Comparison of ENCODE assay signal across 25 mouse cellular contexts in the genomic region with DNA sequence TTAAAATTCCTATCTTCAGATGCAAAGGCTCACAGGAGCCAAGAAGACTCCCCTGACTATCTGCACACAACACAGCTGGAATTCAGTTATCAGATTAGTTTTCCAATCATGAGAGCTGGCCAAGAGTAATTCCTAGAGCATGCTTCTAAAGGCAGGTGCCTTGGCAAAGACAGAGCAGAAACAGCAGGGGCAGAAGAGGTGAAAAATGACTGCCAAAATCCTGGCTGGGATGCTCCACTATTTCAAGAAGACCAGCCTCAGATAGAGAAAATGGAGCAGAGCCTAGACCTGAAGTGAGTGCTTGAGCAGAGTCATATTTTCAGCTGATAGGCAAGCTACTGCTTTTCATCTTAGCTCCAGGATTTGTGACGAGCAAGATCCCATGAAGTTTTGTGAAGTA.
DNase-seq lines count a peak whose midpoint lies in the region; ATAC-seq and TF ChIP-seq lines count a peak whose summit lies in the region.
"Had no signal": no experiment of that assay in that cellular context is flagged by ENCODE, and none has a peak within 500 bp of the region (broad histone marks: within the 10 kb centered on the region; RNA-seq: fewer than 3 reads in every experiment).

No protein-coding gene starts in this region.

- DNase-seq in hindbrain, postnatal 0 days (ENCODE audit: low spot score): peak; percentile 57
- no peak for DNase-seq in hindbrain, embryonic 10.5 days (ENCODE audit: low spot score)
- peak; percentile 32 for DNase-seq in brain, embryonic 14.5 days (ENCODE audit: low read depth)
- peak; percentile 37 to 71 for DNase-seq in cerebellum, adult 2 months
- peak; percentile 77 to 89 for DNase-seq in cerebellum, postnatal 14 days
- no peak for DNase-seq in kidney, adult 18-20 months
- no peak for DNase-seq in gastrocnemius, postnatal 25 days
- no peak for DNase-seq in urinary bladder, postnatal 14 days (ENCODE audit: low spot score)
- DNase-seq: adrenal gland, postnatal 14 days; heart, postnatal 10 days; kidney, adult 8-10 months; kidney, postnatal 10 days; layer of hippocampus, adult 9-11 months; liver, embryonic 13.5 days; lung, adult 18-20 months; lung, postnatal 4 days had no signal

- no peak for TF ChIP-seq POLR2A in brain, embryonic 14.5 days (IDR thresholded peaks at IDR 0.05; ENCODE audit: borderline replicate concordance, extremely low read depth, insufficient read depth, insufficient read length, poor library complexity, severe bottlenecking)
- no peak for TF ChIP-seq POLR2A in cerebellum, adult 2 months (IDR thresholded peaks at IDR 0.05; ENCODE audit: borderline replicate concordance, insufficient read depth, low read length)

- no peak for ATAC-seq in hindbrain, postnatal 0 days
- ATAC-seq: forebrain, embryonic 16.5 days; lung, postnatal 0 days; Patski had no signal

- WGBS in hindbrain, postnatal 0 days: 71% methylated on average over 1 of the region's 1 CpGs
- 73% methylated on average over 1 of the region's 1 CpGs for WGBS in hindbrain, embryonic 10.5 days
- WGBS in cerebellum, adult 2 months: 20% methylated on average over 1 of the region's 1 CpGs

- H3K27me3 ChIP-seq in hindbrain, postnatal 0 days (ENCODE audit: insufficient read depth, low read length): no peaks in the 10 kb centered on the region
- no peaks in the 10 kb centered on the region for H3K27me3 ChIP-seq in hindbrain, embryonic 10.5 days (ENCODE audit: insufficient read depth, poor library complexity, severe bottlenecking)
- H3K27me3 ChIP-seq in cerebellum, adult 2 months (ENCODE audit: control insufficient read depth, insufficient read depth, low read length): no peaks in the 10 kb centered on the region; the same call in 1 of the 2 replicates
- H3K27me3 ChIP-seq: embryonic facial prominence, embryonic 12.5 days; heart, embryonic 13.5 days; hindbrain, embryonic 15.5 days; limb, embryonic 13.5 days; liver, embryonic 13.5 days; megakaryocyte, embryonic 14.5 days; midbrain, embryonic 12.5 days; Patski had no signal

- no peak overlapping the region for H3K4me2 ChIP-seq in hindbrain, postnatal 0 days (ENCODE audit: low read depth, low read length)
- H3K4me2 ChIP-seq: embryonic facial prominence, embryonic 12.5 days; heart, embryonic 13.5 days; hindbrain, embryonic 15.5 days; limb, embryonic 13.5 days; liver, embryonic 13.5 days; midbrain, embryonic 12.5 days had no signal

- no peaks in the 10 kb centered on the region for H3K36me3 ChIP-seq in hindbrain, postnatal 0 days (ENCODE audit: insufficient read depth, low read length)
- H3K36me3 ChIP-seq in hindbrain, embryonic 10.5 days: no peaks in the 10 kb centered on the region
- H3K36me3 ChIP-seq: embryonic facial prominence, embryonic 12.5 days; heart, embryonic 13.5 days; hindbrain, embryonic 15.5 days; limb, embryonic 13.5 days; liver, embryonic 13.5 days; midbrain, embryonic 12.5 days had no signal

- TF ChIP-seq CTCF in hindbrain, postnatal 0 days (IDR thresholded peaks at IDR 0.05; ENCODE audit: low read depth): no peak
- TF ChIP-seq CTCF in brain, embryonic 14.5 days (IDR thresholded peaks at IDR 0.05; ENCODE audit: borderline replicate concordance, extremely low read depth, insufficient read depth, insufficient read length): no peak
- TF ChIP-seq CTCF in cerebellum, adult 2 months (IDR thresholded peaks at IDR 0.05; ENCODE audit: borderline replicate concordance, insufficient read depth, low read depth, low read length): no peak

- no peaks in the 10 kb centered on the region for H3K9me3 ChIP-seq in hindbrain, postnatal 0 days (ENCODE audit: low read length)
- H3K9me3 ChIP-seq in hindbrain, embryonic 10.5 days: no peaks in the 10 kb centered on the region
- H3K9me3 ChIP-seq: embryonic facial prominence, embryonic 12.5 days; heart, embryonic 13.5 days; hindbrain, embryonic 15.5 days; limb, embryonic 13.5 days; liver, embryonic 13.5 days; megakaryocyte, embryonic 14.5 days; midbrain, embryonic 12.5 days had no signal

- no peaks in the 10 kb centered on the region for H3K4me1 ChIP-seq in hindbrain, postnatal 0 days (ENCODE audit: insufficient read depth, low read length)
- no peaks in the 10 kb centered on the region for H3K4me1 ChIP-seq in hindbrain, embryonic 10.5 days (replicated peaks)
- no peaks in the 10 kb centered on the region; the same call in 1 of the 2 replicates for H3K4me1 ChIP-seq in cerebellum, adult 2 months (ENCODE audit: control insufficient read depth, insufficient read depth, low read length)
- H3K4me1 ChIP-seq: embryonic facial prominence, embryonic 12.5 days; heart, embryonic 13.5 days; hindbrain, embryonic 15.5 days; limb, embryonic 13.5 days; liver, embryonic 13.5 days; megakaryocyte, embryonic 14.5 days; midbrain, embryonic 12.5 days had no signal

- no peak overlapping the region for H3K4me3 ChIP-seq in hindbrain, postnatal 0 days (ENCODE audit: low read length)
- H3K4me3 ChIP-seq in hindbrain, embryonic 10.5 days: no peak overlapping the region
- H3K4me3 ChIP-seq in cerebellum, adult 2 months (replicated peaks; ENCODE audit: insufficient read depth, low read depth, low read length): no peak overlapping the region
- H3K4me3 ChIP-seq: embryonic facial prominence, embryonic 12.5 days; heart, embryonic 13.5 days; hindbrain, embryonic 15.5 days; limb, embryonic 13.5 days; liver, embryonic 13.5 days; megakaryocyte, embryonic 14.5 days; midbrain, embryonic 12.5 days had no signal

- H3K27ac ChIP-seq in hindbrain, postnatal 0 days: no peak overlapping the region
- no peak overlapping the region for H3K27ac ChIP-seq in hindbrain, embryonic 10.5 days
- no peak overlapping the region for H3K27ac ChIP-seq in cerebellum, adult 2 months (ENCODE audit: insufficient read depth, low read length)
- H3K27ac ChIP-seq: embryonic facial prominence, embryonic 12.5 days; heart, embryonic 13.5 days; hindbrain, embryonic 15.5 days; limb, embryonic 13.5 days; liver, embryonic 13.5 days; midbrain, embryonic 12.5 days had no signal

- H3K9ac ChIP-seq in hindbrain, postnatal 0 days (replicated peaks; ENCODE audit: low read length): no peak overlapping the region
- H3K9ac ChIP-seq: embryonic facial prominence, embryonic 12.5 days; heart, embryonic 13.5 days; hindbrain, embryonic 15.5 days; limb, embryonic 13.5 days; liver, embryonic 13.5 days; midbrain, embryonic 12.5 days had no signal

Comparison
In these comparisons a context has a peak if more than half of its experiments do, and no peak if none do; other contexts are left out.
1. DNase-seq: peak in hindbrain, postnatal 0 days (single experiment), brain, embryonic 14.5 days (single experiment), cerebellum, adult 2 months (2 of 2) and cerebellum, postnatal 14 days (2 of 2); none in hindbrain, embryonic 10.5 days (single experiment), kidney, adult 18-20 months (single experiment), gastrocnemius, postnatal 25 days (single experiment) and urinary bladder, postnatal 14 days (single experiment).